Mouse (Mus musculus) kidney, postnatal 14 days (tissue): ENCODE data around the gene Msh4.
"Not testable (repeated sequence)": the region's sequence is repeated elsewhere in the genome, so short reads cannot be mapped to it uniquely, and the experiment has no call there.

ENCODE experiments used
- DNase-seq: peaks from one replicate; pipeline ENCODE4 v3.0.0; 2022; ENCODE audit warnings: mixed read lengths

The Msh4 gene

GRCm38 (mm10) chr3:153910489-153910888 is 4.6 kb upstream of the Msh4 start:
- no peak for DNase-seq

GRCm38 (mm10) chr3:153908919-153909318 is 3.0 kb upstream of the Msh4 start:
- no peak for DNase-seq

- DNase-seq: peak; percentile 14
These were observed 445 bp downstream of the Msh4 start for GRCm38 (mm10) chr3:153905251-153906135.

GRCm38 (mm10) chr3:153904586-153904985 is 1.4 kb downstream of the Msh4 start:
- DNase-seq: peak; percentile 71

- no peak for DNase-seq
These were observed 3.3 kb downstream of the Msh4 start for GRCm38 (mm10) chr3:153902595-153902994.

GRCm38 (mm10) chr3:153901904-153902303 is 4.0 kb downstream of the Msh4 start:
- no peak for DNase-seq

- no peak for DNase-seq
These were observed 8.7 kb downstream of the Msh4 start for GRCm38 (mm10) chr3:153897216-153897615.

GRCm38 (mm10) chr3:153895454-153895853 is 10.5 kb downstream of the Msh4 start:
- no peak for DNase-seq

GRCm38 (mm10) chr3:153889188-153889781 is 16.7 kb downstream of the Msh4 start:
- no peak for DNase-seq

- DNase-seq: no peak
These were observed 17.8 kb downstream of the Msh4 start for GRCm38 (mm10) chr3:153888141-153888540.

- no peak for DNase-seq
These were observed 19.6 kb downstream of the Msh4 start for GRCm38 (mm10) chr3:153886296-153886695.

GRCm38 (mm10) chr3:153871396-153871795 is 34.5 kb downstream of the Msh4 start:
- peak; percentile 53 for DNase-seq

- DNase-seq: no peak
These were observed 38.5 kb downstream of the Msh4 start for GRCm38 (mm10) chr3:153867149-153868136.

GRCm38 (mm10) chr3:153864636-153865429 is 41.1 kb downstream of the Msh4 start:
- no peak for DNase-seq

- no peak for DNase-seq
These were observed 42.1 kb downstream of the Msh4 start for GRCm38 (mm10) chr3:153863816-153864215.

- not testable (repeated sequence) for DNase-seq
These were observed 45.5 kb downstream of the Msh4 start for GRCm38 (mm10) chr3:153860392-153860791.

- DNase-seq: no peak
These were observed 47.5 kb downstream of the Msh4 start for GRCm38 (mm10) chr3:153858350-153859001.

- DNase-seq: no peak
These were observed 53.7 kb downstream of the Msh4 start for GRCm38 (mm10) chr3:153852266-153852665.

GRCm38 (mm10) chr3:153850759-153851158 is 55.2 kb downstream of the Msh4 start:
- no peak for DNase-seq

- peak; percentile 22 for DNase-seq
These were observed 56.4 kb downstream of the Msh4 start for GRCm38 (mm10) chr3:153849368-153850015.

GRCm38 (mm10) chr3:153847207-153847733 is 58.7 kb downstream of the Msh4 start:
- no peak for DNase-seq
